Mouse (Mus musculus): ENCODE measurements at regions not wholly inside any gene's neighbourhood (a gene's known extent, or its start where the extent isn't known, plus 50 kb on each side); places are given as distances from the start of the nearest gene placed in this dataset.

DNA sequence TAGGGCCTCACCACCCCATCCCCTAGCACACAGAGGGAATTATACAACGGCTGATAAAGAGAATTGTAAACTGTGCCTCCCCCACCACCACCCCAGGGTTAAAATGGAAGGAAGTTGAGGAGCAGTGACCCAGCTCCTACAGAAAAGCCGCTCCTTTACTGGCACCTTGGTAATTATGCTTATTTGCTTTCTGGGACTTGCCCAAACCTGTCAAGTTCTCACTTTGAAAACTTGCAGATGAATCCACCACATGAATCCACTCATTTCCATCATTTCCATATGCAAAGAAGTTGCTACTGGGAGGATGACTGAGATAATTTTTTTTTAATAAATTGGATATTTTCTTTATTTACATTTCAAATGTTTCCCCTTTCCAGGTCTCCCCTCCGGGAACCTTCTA is 142.1 kb upstream of the Tent5a start:
- TF ChIP-seq USF1 (IDR thresholded peaks at IDR 0.05; ENCODE audit: low read depth) (no peak), E2F4 (IDR thresholded peaks at IDR 0.05; ENCODE audit: insufficient read depth) (no peak), MYOG (IDR thresholded peaks at IDR 0.05; ENCODE audit: control insufficient read depth in 1 of 3, insufficient read depth in 1 of 3, insufficient read length in 2 of 3, low read depth in 2 of 3) (no peak), POLR2A (IDR thresholded peaks at IDR 0.05; ENCODE audit: insufficient read length, low read depth) (no peak), TCF12 (IDR thresholded peaks at IDR 0.05; ENCODE audit: insufficient read depth, poor library complexity, severe bottlenecking) (no peak), SRF (IDR thresholded peaks at IDR 0.05; ENCODE audit: control insufficient read depth, insufficient read length, low read depth) (no peak), POLR2AphosphoS2 (IDR thresholded peaks at IDR 0.05; ENCODE audit: insufficient read length, low read depth) (no peak), MAX (IDR thresholded peaks at IDR 0.05; ENCODE audit: low read depth) (no peak), MYOD1 (IDR thresholded peaks at IDR 0.05; ENCODE audit: control insufficient read depth in 1 of 3, insufficient read length in 2 of 3, low read depth in 2 of 3) (no peak), TCF3 (IDR thresholded peaks at IDR 0.05; ENCODE audit: insufficient read length, low read depth) (no peak), CEBPB (IDR thresholded peaks at IDR 0.05; ENCODE audit: insufficient read depth, poor library complexity, severe bottlenecking) (no peak), REST (IDR thresholded peaks at IDR 0.05; ENCODE audit: insufficient read depth, insufficient read length) (no peak)

Data from myocyte (in vitro differentiated cells).